Mouse (Mus musculus): Measurements from ENCODE around the gene Diras2.

Diras2 gene

GRCm38 (mm10) chr13:52551275-52551674, 20.2 kb upstream of the Diras2 start:
- no peak for DNase-seq (ENCODE audit: low spot score)

- DNase-seq (ENCODE audit: low spot score) = no peak
Measured at GRCm38 (mm10) chr13:52550690-52551193, 19.7 kb upstream of the Diras2 start.

- DNase-seq (ENCODE audit: low spot score) = no peak
Measured at GRCm38 (mm10) chr13:52546288-52546687, 15.2 kb upstream of the Diras2 start.

DNA sequence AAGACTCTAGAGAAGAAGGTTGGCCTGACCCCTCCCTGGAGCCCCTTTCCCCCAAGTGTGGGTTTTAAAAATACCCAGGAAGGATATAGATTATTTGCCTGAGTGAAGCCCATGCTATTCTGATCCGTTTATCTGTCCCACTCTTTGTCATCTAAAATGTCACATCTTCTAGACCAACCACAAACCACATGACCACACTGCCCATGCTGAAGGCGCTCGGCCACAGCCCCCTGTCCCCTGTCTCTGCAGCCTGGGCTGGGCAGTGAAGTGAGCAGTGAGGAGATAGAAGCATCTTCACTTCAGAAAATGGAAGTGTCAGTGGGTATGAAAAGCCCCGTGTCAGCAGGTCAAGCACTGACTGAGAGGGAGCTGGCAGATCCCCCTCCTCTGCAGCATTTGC, 11.6 kb upstream of the Diras2 start:
- DNase-seq (ENCODE audit: low spot score) = no peak

GRCm38 (mm10) chr13:52542036-52542526, 11.0 kb upstream of the Diras2 start:
- DNase-seq (ENCODE audit: low spot score) = no peak

- DNase-seq (ENCODE audit: low spot score) = no peak
Measured at GRCm38 (mm10) chr13:52541385-52542035, 10.4 kb upstream of the Diras2 start.

DNA sequence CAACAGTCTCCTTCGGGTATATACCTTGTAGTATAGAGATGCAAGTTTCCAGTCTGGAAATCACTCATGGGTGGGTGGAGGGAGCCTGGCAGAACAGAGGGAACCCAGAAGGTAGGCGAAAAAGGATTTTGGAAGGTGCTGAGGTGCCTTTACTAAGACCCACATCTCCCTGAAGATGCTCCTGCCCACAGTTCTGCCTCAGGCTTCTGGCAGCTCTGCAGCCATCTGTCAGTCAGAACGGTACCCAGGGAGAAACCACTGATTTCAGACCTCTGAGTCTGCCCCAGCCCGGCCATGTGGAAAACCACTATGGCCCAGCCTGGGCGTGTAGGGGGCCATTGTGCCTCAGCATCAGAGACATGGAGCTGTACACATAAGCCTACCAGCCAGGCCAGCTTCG, 8.4 kb upstream of the Diras2 start:
- DNase-seq (ENCODE audit: low spot score) = no peak

DNA sequence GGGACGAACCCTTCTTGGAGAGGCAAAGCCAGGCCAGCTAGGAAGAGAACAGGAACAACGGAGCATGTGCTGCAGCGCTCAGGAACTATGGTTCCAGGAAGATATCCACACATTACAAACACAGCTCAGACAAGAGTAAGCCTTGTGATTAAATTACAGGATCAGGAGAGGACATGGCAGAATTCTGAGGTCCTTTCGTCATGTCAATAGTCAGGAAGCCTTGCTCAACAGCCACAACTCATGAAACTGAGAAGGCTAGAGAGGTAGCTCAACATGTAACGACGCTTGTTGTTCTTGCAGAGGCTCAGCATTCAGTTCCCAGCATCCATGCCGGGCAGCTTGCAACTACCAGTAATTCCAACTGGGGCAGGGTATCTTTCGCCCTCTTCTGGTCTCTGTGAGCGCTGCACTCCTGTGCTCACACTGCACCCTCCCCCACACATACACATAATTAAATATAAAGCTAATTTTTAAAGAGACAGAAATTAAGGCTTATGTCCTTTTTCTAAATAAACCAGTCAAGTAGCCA, 7.6 kb upstream of the Diras2 start:
- no peak for DNase-seq (ENCODE audit: low spot score)

DNA sequence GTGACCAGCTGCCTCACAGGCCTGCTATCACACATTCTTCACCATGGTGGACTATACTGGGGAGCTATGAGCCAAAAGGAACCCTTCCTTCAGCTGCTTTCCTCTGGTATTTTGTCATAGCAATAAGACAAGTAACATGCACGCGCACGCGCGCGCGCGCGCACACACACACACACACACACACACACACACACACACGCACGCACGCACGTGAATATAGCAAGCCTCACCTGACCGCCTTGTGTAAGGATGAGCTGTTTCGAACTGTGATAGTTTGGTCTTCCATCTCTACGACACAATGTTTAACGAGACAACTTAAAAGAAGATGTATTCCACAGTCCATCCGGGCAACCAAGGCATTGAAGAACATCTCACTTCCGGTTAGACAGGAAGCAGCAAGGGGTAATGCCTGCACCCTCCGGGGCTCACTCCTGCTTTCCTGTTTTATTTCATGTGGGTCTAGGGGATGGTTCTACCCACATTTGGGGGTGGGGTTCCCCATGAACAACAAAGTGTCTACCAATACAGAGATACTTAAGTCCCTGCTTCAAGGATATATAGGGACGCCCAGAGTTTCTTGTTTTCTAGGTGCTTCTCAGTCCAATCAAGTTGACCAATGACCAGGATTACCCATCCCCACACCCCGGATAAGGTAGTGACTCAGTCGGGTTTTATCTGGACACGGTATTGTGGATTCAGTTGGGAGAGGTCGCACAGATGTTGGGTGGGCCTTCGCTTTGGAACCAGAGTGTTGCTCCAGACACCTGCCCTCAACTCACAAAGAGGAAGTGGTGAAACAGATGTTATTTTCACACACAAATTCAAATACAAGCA, 6.9 kb upstream of the Diras2 start:
- no peak for DNase-seq (ENCODE audit: low spot score)

- no peak for DNase-seq (ENCODE audit: low spot score)
Measured at GRCm38 (mm10) chr13:52535542-52535941, 4.5 kb upstream of the Diras2 start.

- DNase-seq (ENCODE audit: low spot score) = no peak
Measured at GRCm38 (mm10) chr13:52533644-52534043, 2.6 kb upstream of the Diras2 start.

- peak; percentile 69 for DNase-seq (ENCODE audit: low spot score)
Measured at GRCm38 (mm10) chr13:52530008-52530945, 802 bp downstream of the Diras2 start.

- no peak for DNase-seq (ENCODE audit: low spot score)
Measured at GRCm38 (mm10) chr13:52529188-52529972, 1.7 kb downstream of the Diras2 start.

GRCm38 (mm10) chr13:52528786-52529185, 2.3 kb downstream of the Diras2 start:
- DNase-seq (ENCODE audit: low spot score) = no peak

GRCm38 (mm10) chr13:52528281-52528680, 2.8 kb downstream of the Diras2 start:
- no peak for DNase-seq (ENCODE audit: low spot score)

DNA sequence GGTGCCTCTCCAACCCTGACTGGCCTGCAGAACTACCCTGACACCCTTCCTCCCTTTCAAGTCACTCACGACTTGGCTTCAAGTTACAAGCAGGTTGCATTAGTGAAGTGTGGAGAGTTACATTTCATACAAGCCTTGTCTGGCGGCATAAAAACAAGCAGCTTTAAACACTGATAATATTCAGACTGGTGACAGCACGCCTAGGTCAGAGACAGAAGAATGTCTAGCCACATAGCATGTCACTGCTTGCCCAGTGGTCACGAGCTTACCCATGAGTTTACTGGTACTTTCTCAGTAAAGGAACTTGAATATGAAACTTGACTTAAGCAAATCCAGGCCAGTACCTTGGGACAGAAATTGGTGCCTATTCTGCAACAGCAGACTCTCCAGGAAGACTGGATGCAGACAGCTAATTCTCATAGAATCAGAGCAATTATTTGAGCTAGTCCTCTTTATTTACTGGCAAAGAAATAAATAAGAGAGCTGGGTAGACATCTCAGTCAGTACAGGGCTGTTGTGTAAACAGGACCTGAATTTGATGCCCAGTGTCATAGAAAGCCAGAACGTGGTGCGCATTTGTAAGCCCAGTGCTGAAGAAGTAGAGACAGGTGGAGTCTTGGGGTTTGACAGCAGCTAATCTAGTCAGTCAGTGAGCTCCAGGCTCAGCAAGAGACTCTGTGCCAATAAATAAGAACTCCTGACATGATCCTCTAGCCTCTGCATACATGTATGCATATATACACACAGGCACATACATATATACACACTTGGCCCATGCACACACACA, 4.6 kb downstream of the Diras2 start:
- no peak for DNase-seq (ENCODE audit: low spot score)

GRCm38 (mm10) chr13:52524313-52524712, 6.8 kb downstream of the Diras2 start:
- DNase-seq (ENCODE audit: low spot score) = no peak

DNA sequence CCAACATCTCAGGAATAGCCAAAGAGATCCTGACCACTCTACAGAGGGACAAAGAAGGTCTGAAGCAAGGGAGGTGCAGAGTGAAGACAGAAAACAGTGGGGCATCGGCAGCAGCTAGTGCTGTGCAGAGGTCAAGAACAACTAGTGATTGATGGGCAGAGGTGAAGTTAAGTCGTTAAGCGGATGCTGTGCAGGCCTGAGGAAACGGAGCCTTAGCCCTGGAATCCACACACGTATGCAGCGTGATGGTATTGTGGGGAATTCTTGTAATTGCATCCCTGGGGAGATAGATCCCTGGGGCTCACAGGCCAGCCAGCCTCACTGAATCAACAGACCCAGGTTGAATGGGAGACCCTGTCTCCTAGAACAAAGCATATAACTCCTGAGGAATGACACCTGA, 9.9 kb downstream of the Diras2 start:
- no peak for DNase-seq (ENCODE audit: low spot score)

DNA sequence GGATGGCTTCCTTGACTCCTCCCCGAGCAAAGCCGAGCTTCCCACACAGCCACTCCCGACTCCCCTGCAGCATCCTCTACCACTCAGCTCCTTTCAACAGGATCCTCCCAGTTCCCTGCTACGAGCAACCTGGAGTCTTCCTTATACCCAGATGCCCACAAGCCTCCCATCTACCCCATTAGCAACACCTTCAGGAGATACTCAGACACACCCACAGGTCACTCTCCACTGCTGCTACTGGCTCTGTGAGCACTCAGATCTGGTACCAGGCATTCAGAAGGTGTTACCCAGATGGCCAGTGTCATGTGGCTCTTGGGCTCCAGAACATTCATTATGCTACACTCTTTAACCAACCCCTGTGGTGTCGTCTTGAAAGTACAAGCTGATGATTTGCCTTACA, 11.7 kb downstream of the Diras2 start:
- no peak for DNase-seq (ENCODE audit: low spot score)

DNA sequence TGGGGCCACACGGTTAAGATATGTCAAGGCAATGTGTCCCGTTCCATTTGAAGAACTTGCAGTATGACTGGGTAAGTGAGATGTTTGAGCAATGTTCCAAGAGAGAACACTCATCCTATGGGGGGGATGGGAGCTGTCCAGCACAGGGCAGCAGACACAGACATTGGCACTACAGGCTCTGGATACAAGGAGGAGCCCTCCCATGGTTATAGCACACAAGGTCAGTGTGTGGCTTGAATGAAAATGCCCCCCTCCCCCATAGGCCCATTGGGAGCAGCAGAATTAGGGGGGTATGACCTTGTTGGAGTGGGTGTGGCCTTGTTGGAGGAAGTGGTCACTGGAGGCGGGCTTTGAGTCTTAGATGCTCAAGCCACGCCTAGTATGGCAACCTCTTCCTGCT, 12.7 kb downstream of the Diras2 start:
- DNase-seq (ENCODE audit: low spot score) = no peak
